Mouse (Mus musculus) adrenal gland, adult (tissue): ENCODE measurements around the gene Tle3.

ENCODE experiments used
- DNase-seq, 2 experiments: peaks; one replicate each; pipeline ENCODE4 v3.0.0; 2022 to 2023; ENCODE audit warnings: low spot score in 1 of 2; ENCODE audit not compliant: inconsistent age in 2 of 2

Tle3 gene

GRCm38 (mm10) chr9:61375802-61376561, 3.8 kb downstream of the Tle3 start:
- DNase-seq, result peak in 1 of 2 experiments; percentile 66

DNA sequence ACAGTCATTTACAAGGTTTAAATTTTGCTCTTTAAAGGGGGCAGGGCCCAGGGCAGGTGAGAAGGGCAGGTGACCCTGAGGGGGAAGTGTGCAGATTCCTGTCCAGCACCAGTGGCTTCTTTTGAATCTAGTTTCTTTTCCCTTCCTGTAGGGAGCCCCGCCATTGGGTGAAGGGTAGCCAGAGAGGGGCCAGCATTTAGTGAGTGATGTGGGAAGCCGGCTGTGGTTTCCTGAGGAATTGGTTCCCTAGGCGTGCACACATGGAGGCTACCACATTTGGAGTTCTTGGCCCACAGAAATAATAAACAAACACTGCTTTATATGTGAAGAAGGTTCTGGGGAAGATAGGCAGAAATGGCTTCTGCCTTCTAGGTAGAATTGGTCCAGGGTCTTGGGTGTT, 4.5 kb downstream of the Tle3 start:
- DNase-seq, result peak in 1 of 2 experiments; percentile 35

DNA sequence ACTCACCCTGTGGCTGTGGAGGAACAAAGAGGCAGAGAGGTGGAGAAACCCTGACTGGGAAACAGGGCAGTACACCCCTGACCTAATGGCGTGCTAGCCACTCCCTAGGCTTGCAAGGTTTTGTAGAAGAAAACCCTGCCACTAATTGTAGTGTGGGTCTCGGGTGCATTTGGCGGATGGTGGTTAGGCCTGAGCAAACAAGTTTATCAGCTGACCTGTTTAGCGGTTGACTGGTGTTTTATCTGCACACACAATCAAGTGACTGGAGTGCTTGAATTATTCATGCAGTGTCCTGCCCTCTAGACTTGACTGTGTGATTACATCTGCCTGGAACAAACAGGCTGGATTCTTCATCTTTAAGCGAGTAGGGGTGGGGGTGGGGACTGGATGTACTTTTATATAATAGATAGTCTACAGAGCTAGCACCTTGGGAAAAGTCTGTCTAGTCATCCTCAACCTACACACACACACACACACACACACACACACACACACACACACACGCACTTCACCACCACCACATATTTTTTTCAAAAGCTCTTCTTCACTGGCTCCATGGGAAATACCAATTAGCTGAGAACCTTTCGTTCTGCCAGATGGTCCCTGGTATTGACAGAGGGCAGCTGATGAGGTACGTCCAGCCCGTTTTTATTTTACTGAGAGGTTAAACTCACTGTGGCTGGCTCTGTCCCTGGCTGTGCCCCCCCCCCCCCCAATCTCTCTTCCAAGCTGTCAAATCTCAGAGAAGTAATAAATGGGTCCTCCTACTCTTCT, 5.7 kb downstream of the Tle3 start:
- DNase-seq, result peak in 1 of 2 experiments; percentile 57

GRCm38 (mm10) chr9:61378516-61378915, 6.3 kb downstream of the Tle3 start:
- DNase-seq, result peak in 1 of 2 experiments; percentile 64

GRCm38 (mm10) chr9:61379016-61379634, 7.0 kb downstream of the Tle3 start:
- peak in 1 of 2 experiments; percentile 26 for DNase-seq

DNA sequence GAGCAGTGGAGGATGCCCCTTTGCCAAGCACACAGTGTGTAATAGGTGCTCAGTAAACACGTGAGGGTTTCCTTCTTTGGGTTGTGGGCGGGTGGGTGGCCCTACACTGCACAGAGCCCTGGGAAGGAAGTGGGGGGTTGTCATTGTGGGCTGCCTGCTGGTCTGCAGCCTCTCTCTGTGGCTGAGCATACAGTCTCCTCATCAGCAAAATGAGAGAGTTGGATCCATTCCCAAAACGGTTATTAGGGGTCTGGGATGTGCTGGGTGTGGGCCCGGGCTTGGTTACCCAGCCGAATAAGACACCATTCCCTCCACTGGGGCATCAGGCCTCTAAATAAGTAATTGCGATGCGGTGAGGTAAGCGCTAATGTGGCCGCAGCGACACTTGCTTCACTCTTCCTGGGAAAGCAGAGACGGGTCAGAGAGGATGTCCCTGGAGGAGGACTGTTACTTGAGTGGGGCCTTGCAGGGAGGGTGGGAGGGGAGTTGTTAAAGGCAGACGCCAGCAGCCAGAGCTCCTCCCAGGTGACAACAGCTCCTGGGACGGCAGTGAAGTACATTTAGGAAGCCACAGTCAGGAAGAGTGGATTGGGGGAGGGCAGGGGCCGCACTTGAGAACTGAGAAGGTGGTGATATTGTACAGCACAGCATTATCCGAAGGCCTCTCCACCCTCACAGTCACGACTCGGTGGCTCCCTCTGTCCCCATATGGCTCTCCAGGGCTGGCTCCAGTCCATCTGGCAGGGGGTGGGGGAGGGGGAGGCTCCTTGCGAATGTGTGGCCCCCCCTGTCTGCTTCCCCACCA, 8.3 kb downstream of the Tle3 start:
- DNase-seq, result peak in 1 of 2 experiments; percentile 28

DNA sequence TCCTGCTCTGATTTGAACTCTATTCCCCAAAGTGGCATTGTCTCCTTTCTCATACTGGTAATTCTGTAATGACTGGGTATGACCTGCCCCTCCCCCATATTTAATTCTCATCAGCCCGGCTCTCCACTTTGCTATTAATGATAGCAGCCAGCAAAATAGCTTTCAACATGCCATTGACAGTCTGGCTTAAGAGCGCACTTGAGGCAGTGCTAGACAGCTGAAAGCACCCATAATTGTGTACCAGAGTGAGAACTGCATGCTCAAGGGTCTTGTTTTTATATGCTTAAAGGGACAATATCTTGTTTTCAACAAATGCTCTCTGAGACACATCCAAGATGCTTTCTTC, 8.9 kb downstream of the Tle3 start:
- peak in 1 of 2 experiments; percentile 22 for DNase-seq

DNA sequence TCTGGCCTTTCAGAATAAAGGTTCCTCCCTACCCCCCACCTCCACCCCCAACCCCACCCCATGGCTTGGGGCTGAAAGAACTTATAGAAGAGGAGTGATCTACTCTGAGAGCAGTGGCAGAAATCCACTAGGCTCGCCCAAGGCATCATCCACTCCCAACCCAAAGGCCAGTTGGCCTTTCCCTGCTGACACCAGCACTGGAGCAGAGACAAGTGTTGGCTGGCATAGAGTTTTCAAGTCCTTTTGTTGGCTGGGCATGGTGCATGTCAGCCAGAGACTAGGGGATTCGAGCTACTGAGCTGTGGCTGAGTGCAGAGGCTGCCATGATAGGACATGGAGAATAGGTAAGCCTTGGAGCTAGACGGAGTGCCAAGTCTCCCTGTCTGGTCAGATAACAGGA, 9.3 kb downstream of the Tle3 start:
- no peak for DNase-seq

DNA sequence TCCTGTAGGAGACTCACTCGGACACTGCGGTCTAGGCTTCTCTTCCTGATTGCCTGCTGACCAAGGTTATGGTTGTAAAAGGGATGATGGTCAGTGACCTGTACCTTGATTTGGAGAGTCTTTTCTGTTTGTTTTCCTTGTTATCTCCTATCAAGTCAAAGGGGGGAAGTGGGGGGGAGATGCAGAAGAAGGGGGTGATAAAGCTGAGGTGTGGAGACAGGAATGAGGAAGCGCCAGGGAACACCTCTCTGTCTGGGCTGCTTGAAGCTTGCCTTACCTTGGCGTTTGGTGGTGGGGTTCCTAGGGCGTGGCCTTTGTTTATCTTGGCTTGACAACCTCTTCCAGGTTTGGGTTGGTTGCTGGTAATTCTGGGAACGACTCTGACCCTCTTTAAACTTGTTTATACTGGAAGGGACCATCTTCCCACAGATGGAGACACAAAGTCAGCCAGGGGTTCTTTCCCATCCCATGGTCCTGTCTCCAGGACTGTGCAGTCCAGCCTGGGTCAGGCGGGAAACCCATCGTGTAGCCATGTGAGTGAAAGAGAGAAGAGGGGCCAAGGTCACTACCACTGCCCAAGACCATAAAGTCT, 10.5 kb downstream of the Tle3 start:
- no peak for DNase-seq

DNA sequence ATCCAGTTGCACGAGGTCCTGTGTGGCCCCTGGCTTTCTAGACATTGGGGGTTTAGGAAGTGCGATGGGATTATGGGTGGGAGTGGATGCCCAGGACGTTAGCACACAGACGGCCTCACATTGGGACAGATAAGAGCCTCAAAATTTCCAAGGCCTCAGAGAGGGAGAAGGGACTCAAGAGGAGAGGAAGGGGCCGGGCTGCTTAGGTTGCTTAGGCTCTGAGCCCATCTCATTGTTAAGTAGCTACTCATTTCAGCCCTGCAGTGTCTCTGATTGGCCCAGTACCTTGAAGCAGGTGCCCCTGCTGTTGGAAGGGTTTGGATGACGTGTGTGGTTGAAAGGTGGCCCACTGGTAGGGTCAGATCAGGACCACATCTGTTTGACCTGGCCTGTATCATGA, 11.9 kb downstream of the Tle3 start:
- DNase-seq, result no peak

DNA sequence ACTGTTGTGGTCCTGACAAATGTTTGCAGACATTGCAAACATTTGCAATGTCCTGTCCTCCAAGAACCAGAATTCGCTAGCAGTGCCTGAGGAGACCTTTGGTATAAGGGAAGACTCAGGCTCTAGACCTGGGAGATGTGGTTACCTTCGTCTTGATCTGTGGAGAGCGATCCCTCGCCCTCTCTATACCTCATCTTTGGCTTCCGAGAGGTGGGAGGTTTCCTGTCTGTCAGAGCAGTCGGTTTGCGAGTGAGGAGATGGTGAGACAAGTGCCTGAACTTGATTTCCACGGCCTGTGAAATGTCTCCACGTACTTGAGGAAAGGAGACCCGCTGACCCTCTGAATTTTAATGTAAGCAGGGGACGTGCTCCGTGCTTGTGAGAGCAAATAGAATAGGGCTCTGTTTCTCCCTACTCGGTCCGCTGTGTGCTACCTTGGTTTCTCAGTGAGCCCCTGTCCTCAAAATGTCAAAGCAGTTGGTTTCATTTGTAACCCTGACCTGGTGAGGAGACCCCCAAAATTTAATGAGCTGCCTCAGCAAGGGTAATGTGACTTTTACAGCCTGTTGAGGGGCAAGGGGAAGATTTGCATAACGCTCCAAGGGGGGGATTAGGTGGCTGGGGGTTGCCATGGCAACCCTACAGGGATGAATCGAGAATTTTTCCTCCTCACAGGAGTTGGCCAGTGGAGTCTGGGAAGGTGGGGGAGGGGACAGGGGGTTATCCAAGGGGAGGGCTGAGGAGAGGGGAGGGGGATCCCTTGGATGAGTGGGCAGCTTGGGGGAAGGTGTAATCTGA, 12.7 kb downstream of the Tle3 start:
- no peak for DNase-seq

- peak in 1 of 2 experiments; percentile 54 for DNase-seq
These were observed 13.6 kb downstream of the Tle3 start for GRCm38 (mm10) chr9:61385753-61386152.

- DNase-seq, result no peak
These were observed 14.1 kb downstream of the Tle3 start for GRCm38 (mm10) chr9:61386314-61386713.

DNA sequence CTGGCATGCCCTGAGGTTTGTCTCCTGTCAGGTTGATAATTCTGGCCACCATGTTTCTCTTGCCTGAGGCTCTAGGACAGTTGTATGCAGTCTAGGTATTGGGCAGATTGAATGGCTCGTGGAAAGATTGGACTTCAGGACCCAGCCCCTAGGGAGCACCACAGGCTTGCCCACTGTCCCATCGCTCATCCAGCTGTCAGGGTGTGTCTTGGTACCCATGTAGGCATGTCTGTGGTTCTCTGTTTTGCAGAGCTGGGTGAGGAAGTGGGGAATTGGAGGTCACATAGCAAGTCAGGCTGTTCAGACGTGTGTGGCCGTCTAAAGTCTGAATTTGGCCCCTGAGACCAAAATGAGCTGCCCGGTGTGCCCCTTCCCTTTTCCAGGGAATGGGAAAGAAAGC, 15.6 kb downstream of the Tle3 start:
- no peak for DNase-seq

- no peak for DNase-seq
These were observed 16.0 kb downstream of the Tle3 start for GRCm38 (mm10) chr9:61388214-61388613.

DNA sequence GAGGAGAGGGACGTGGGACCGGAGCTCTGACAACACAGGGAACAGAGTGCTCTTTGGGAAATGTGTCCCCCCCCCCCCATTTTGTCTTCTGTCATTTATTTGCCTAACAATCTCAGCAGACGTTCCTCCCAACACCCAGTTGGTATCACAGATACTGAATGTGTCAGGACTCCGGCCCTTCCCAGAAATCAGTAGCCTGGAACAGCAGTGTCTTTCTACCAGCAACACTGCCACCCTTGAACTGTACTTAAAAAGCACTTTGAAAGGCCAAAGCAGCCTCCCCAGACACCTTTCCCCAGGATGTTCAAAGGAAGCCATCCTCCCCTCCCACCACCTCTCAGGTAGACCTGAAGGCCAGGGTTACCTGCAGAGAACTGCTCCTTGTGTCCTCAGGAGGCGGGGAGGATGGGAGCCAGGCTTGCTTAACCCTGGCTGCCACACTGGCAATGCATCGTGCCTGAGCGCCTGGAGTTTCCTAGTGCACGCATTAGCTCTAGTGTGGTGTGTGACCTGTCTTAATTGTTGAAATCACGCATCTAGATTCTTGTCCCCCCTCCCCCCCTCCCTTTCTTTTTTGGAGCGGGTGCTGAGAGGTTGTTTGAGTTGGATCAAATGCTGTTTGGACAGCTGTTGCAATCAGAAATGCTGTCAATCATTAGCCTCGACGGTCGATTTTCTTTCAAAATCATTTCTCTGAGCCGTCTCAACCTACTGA, 16.7 kb downstream of the Tle3 start:
- DNase-seq, result peak in 1 of 2 experiments; percentile 47

GRCm38 (mm10) chr9:61389404-61389701, 17.2 kb downstream of the Tle3 start:
- no peak for DNase-seq

- peak; percentile 84 to 93 for DNase-seq
These were observed 19.6 kb downstream of the Tle3 start for GRCm38 (mm10) chr9:61391570-61392337.

DNA sequence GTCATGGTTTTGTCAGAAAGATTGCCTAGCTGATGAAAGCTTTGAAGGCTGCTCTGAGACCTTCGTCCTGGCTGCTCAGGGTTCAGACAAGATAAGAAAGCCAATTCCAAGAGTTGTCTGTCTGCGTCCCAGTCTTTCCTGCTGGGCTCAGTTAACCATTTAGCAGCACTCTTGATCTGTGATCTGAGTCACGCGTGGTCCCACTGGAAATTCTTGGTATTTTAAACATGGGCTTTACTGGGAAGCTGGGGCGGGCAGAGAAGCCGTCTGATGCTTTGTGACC, 20.1 kb downstream of the Tle3 start:
- no peak for DNase-seq
